Mouse (Mus musculus): ENCODE data around the gene Exoc3l2.

- TF ChIP-seq POLR2A (IDR thresholded peaks at IDR 0.05; ENCODE audit: borderline replicate concordance, extremely low read depth, insufficient read depth, insufficient read length, poor library complexity, severe bottlenecking) = no peak
- TF ChIP-seq CTCF (IDR thresholded peaks at IDR 0.05; ENCODE audit: borderline replicate concordance, extremely low read depth, insufficient read depth, insufficient read length) = no peak
Measured at GRCm38 (mm10) chr7:19437048-19437447, 26.1 kb upstream of the Exoc3l2 start.

Data from brain, embryonic 14.5 days (tissue).